Mouse (Mus musculus) midbrain, embryonic 15.5 days (tissue): ENCODE measurements around the gene Qrich1. TPM values are rescaled to one million over a fixed set of nuclear protein-coding genes. Genes with fewer than 3 reads are reported as not detected.

Experiments used
- ATAC-seq: fragments of 200-750 bp; cut with Nextera tagmentation; replicated peaks from 2 replicates; pipeline ENCODE4 v1.8.0; 2017; ENCODE audit warnings: moderate TSS enrichment
- H3K27ac ChIP-seq: fragments of 300-500 bp; sonication (generic); 2 replicates; pipeline ENCODE4 v1.5.1; 2015; ENCODE audit warnings: mild to moderate bottlenecking, inconsistent platforms
- H3K27me3 ChIP-seq: fragments of 300-500 bp; sonication (generic); replicated peaks from 2 replicates; pipeline ENCODE4 v1.6.1; 2015; ENCODE audit warnings: inconsistent platforms
- H3K36me3 ChIP-seq: fragments of 300-500 bp; sonication (generic); replicated peaks from 2 replicates; pipeline ENCODE4 v1.6.1; 2015; ENCODE audit warnings: inconsistent platforms
- H3K4me1 ChIP-seq: fragments of 300-500 bp; sonication (generic); 2 replicates; pipeline ENCODE4 v1.6.1; 2015; ENCODE audit warnings: inconsistent platforms
- H3K4me2 ChIP-seq: fragments of 300-500 bp; sonication (generic); 2 replicates; pipeline ENCODE4 v1.6.1; 2015; ENCODE audit warnings: inconsistent platforms, mild to moderate bottlenecking, moderate library complexity
- H3K4me3 ChIP-seq: fragments of 300-500 bp; sonication (generic); 2 replicates; pipeline ENCODE4 v1.5.1; 2015; ENCODE audit warnings: mild to moderate bottlenecking, inconsistent platforms
- H3K9ac ChIP-seq: fragments of 300-500 bp; sonication (generic); 2 replicates; pipeline ENCODE4 v1.6.1; 2015; ENCODE audit warnings: mild to moderate bottlenecking, inconsistent platforms
- H3K9me3 ChIP-seq: fragments of 300-500 bp; sonication (generic); 2 replicates; pipeline ENCODE4 v1.6.1; 2016; ENCODE audit warnings: inconsistent platforms
- WGBS: fragments of 180-500 bp; shearing (Covaris S2); methylation state at CpG from one replicate; pipeline ENCODE4 v1.1.7; 2015; ENCODE audit warnings: mixed read lengths; 5-methylcytosine and 5-hydroxymethylcytosine counted together
- polyA plus RNA-seq: library from polyadenylated mRNA; unstranded; fragments of >200 nt; fragmentation: Nextera tagmentation; extraction: Ambion mirVana; gene quantifications from 2 replicates; pipeline ENCODE4 v1.2.1, GENCODE M21; 2015

The Qrich1 gene
- polyA plus RNA-seq, result 132 and 133 TPM in 2 replicates

DNA sequence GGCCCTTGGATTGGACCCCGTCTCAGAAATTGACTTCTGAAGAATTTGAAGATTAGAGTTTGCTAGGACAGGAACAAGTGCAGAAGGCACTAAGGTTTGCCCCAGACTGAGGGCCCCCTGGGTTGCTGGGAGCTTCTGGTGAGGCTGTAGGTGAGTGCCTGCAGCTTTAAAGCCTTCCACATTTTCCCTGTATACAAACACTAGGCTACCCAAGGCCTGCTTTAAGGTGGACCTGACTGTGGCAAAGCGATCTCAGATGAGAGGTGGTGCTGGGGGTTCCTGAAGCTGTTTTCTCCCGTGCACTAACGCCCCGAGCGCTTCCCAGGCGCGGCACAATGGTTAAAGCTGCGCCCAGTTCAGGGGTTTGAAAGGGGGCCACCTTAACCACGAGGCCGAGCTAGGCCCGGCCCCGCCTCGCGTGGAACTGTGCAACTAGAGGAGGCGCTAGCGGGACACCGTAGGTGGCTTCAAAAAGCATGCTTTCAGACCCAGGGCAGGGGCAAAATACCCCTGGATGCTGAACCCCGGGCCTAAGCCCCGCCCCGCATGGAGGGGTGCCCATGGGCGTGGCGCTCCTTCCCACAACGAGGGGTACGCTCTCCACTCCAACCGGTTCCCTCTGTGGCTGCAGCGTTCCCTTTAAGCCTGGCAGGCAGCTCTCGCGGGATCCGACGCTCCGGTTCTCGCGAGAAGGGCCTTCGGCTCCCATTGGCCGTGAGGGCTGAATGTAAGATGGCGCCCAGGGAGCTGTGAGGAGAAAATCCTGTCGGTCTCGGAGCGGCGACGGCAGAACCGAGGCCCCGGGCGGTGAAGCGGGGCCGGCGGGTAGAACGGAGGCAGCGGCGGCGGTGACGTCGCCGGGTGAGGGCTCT is at the start of gene Qrich1:
TSS of gene Qrich1 (plus strand) at position 427 of the 872 bp plus-strand sequence.
- Histone ChIP-seq H3K36me3 (peaks cover 36% of the 10 kb centered on the region), H3K4me2 (peak within 1 kb of the TSS; percentile 74), H3K9me3 (no peaks in the 10 kb centered on the region), H3K27ac (peak within 1 kb of the TSS; percentile 100), H3K9ac (peak within 1 kb of the TSS; percentile 92), H3K4me3 (peak within 1 kb of the TSS; percentile 99), H3K27me3 (no peaks in the 10 kb centered on the region), H3K4me1 (peaks cover 28% of the 10 kb centered on the region)
- WGBS, result 1% methylated on average over 55 of the region's 55 CpGs
- ATAC-seq, result peak; percentile 98

DNA sequence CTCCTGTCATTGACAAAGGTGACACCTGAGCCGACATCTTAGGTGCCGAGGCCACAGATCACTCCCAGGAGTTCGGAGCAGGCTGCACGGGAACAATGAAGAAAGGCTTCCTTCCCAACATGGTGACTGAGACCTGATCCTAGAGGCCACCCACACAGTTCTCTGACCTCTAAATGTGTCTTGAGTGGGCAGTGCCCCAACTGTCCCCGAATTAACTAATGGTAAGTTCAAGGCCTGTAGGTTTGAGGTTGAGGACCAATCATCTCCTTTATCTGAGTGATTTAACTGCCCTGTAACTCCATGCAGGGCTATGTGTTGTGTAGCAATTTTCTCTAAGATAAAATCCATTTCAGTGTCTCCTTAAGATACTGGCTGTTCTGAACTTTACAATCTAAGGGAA is 47.2 kb upstream of the Qrich1 start:
- H3K9me3 ChIP-seq, result no peaks in the 10 kb centered on the region
- H3K27me3 ChIP-seq, result no peaks in the 10 kb centered on the region
- no peak for ATAC-seq
- H3K4me3 ChIP-seq, result no peak overlapping the region
- 88% methylated on average over 5 of the region's 5 CpGs for WGBS
- peaks cover 6% of the 10 kb centered on the region; the same call in 1 of the 2 replicates for H3K36me3 ChIP-seq
- H3K27ac ChIP-seq, result no peak overlapping the region
- H3K4me2 ChIP-seq, result no peak overlapping the region
- no peak overlapping the region for H3K9ac ChIP-seq
- no peaks in the 10 kb centered on the region for H3K4me1 ChIP-seq

DNA sequence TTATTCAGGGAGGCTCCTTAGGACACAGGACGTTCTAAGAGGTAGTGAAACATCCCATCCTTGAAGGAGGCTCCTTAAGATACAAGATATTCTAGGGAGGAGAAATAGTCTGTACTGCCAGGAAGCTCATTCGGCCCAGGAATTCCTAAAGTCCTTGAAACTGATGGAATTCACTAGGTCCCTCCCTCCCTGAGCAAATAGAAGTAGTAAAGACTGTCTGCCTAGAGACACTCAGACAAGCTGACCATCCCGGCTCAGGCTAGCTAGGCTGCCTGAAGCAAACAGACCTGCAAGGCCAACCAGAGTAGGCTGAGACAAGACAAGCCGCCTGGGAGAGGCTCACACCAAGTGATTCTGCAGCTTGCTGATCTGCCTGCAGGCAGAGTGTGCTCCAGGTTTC is 46.8 kb upstream of the Qrich1 start:
- Histone ChIP-seq H3K4me3 (no peak overlapping the region), H3K9me3 (no peaks in the 10 kb centered on the region), H3K27ac (no peak overlapping the region), H3K4me2 (no peak overlapping the region), H3K36me3 (peaks cover 6% of the 10 kb centered on the region; the same call in 1 of the 2 replicates), H3K9ac (no peak overlapping the region), H3K27me3 (no peaks in the 10 kb centered on the region), H3K4me1 (no peaks in the 10 kb centered on the region)
- ATAC-seq, result no peak
- WGBS, result 79% methylated on average over 4 of the region's 4 CpGs

DNA sequence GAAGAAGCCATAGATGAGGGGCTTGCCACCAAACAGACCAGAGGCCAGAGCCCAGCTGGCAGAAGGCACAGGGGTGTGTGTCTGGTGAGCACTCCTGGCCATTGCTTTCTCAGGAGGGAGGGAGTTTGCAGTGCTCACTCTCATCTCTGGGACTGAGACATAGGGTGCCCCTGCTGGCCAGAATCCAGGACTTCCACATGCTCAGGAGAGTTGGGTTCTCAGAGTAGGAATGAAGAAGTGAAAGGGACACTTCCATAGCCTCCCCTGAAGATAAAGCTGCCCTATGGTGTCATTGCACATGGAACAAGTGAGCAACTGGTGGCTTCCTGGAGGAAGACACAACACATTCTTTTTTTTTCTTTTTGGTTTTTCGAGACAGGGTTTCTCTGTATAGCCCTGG is 42.1 kb upstream of the Qrich1 start:
- Histone ChIP-seq H3K4me3 (no peak overlapping the region), H3K27me3 (no peaks in the 10 kb centered on the region), H3K9ac (no peak overlapping the region), H3K27ac (no peak overlapping the region), H3K36me3 (no peaks in the 10 kb centered on the region), H3K4me2 (no peak overlapping the region), H3K4me1 (peaks cover 11% of the 10 kb centered on the region), H3K9me3 (no peaks in the 10 kb centered on the region)
- no peak for ATAC-seq
- 67% methylated on average over 1 of the region's 1 CpGs for WGBS

DNA sequence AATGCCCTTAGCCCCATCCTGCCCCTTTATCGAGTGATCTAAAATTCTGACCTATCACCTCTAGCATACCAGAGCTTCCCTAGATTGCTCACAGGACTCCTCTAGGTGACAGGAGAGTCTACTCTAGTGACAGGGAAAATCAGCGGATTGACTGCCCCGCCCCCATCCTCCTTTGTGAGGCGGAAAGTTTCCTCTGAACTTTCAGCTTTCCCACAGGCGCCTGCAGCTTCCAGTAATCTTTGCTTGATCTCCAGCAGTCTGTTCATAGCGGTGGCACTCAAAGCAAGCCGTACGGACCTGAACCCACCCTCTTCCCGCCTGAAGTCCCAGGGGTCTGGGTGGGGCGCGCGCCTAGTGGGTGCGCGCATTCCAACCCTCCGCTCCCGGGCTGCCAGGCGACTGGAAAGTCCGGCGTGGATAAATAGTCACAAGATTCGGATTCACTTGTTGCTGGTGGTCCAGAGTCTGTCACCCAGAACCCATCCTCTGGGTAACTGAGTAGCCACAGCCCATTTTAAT is 37.9 kb upstream of the Qrich1 start:
- WGBS, result under 1% methylated on average over 20 of the region's 20 CpGs
- Histone ChIP-seq H3K27ac (0 out of 2 replicates have a peak overlapping the region, but pooled peaks have one; percentile 14), H3K4me2 (peak overlapping the region; percentile 54), H3K36me3 (no peaks in the 10 kb centered on the region), H3K4me3 (peak overlapping the region; percentile 35), H3K9me3 (no peaks in the 10 kb centered on the region), H3K27me3 (no peaks in the 10 kb centered on the region), H3K9ac (no peak overlapping the region; the same call in 1 of the 2 replicates), H3K4me1 (peaks cover 18% of the 10 kb centered on the region)
- ATAC-seq, result 0 out of 2 replicates have a peak, but pooled peaks have one; percentile 53

DNA sequence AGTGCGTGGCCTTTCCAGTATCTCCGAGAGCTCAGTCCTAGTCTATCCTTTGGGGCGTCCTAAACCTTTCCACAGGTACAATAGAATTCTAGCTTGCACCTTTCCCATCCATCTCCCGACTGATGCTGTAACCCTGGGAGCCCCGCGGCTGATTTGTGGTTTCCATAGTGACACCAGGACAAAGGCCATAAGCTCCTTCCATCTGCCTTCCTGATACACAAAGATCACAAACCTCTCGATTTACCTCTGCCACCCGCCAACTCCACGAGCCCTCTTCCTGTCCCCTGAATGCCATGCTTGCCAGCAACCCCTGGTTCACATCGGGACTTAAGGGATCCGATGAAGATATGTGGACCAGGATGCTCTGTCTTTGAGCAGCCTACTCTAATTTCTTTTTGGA is 37.4 kb upstream of the Qrich1 start:
- Histone ChIP-seq H3K36me3 (no peaks in the 10 kb centered on the region), H3K4me1 (peaks cover 18% of the 10 kb centered on the region), H3K27ac (no peak overlapping the region), H3K9me3 (no peaks in the 10 kb centered on the region), H3K9ac (no peak overlapping the region), H3K4me2 (peak overlapping the region; percentile 54), H3K4me3 (peak overlapping the region; percentile 35), H3K27me3 (no peaks in the 10 kb centered on the region)
- 0 out of 2 replicates have a peak, but pooled peaks have one; percentile 8 for ATAC-seq
- 18% methylated on average over 11 of the region's 11 CpGs for WGBS

DNA sequence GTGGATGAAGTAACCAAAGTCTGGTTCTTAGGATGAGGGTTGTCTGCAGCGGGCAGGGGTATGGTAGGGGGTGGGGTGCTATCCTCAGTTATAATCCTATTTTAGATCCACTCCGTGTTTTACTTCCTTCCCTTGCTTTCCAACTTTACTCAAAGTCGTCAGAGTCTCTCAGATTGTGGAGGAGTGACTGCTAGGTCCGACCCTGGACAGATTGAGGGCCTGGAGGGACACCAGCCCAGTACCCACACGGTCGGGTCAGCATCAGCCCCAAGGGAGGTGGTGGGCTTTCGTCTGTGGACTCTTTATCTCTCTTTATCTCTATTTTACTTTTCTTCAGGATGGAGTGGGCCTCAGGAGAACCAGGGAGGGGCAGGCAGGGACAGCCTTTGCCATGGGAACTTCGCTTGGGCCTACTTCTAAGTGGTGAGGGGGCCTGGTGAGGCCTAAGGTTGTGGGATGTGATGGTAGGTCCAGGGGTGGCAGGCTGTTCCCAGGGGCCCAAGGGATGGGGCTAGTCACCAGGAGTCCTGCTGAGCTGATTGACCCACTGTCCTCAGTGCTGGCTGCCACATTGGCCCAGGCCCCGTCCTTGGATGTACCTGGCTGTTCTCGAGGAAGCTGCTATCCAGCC is 36.8 kb upstream of the Qrich1 start, which contains the start of gene Lamb2:
TSS of gene Lamb2 (plus strand) at position 16 of the 631 bp plus-strand sequence.
- 0 out of 2 replicates have a peak within 1 kb of the TSS, but pooled peaks have one; percentile 45 for H3K27ac ChIP-seq

DNA sequence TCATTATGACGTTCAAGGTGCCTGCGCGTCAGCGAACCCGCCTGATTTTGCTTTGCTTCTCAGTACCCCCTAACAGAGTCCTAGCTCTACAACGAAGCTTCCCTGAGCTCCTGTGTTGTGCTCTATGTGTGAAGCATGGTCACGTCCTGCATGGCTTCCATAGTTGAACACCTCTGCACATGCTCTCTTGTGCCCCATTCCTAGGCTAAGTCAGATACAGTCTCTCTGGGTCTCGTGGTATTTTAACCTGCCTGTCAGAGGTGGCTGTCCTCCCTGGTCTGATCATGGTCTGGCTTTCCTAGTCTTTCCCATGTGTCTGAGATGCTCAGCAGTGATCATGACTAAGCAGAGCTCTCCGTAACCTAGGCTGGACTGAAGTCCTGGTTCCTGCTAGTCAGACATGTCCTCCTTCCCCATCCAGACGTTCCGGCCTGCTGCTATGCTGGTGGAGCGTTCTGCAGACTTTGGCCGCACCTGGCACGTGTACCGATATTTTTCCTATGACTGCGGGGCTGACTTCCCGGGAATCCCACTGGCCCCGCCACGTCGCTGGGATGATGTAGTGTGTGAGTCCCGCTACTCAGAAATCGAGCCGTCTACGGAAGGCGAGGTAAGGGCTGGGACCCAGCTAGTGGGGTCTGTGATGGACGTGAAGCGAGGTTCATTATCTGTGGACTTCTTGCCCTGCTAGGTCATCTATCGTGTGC is 35.6 kb upstream of the Qrich1 start:
- H3K4me1 ChIP-seq, result peaks cover 18% of the 10 kb centered on the region
- ATAC-seq, result no peak
- no peak overlapping the region for H3K27ac ChIP-seq
- H3K36me3 ChIP-seq, result no peaks in the 10 kb centered on the region
- H3K4me2 ChIP-seq, result 0 out of 2 replicates have a peak overlapping the region, but pooled peaks have one; percentile 54
- H3K9ac ChIP-seq, result no peak overlapping the region
- H3K9me3 ChIP-seq, result no peaks in the 10 kb centered on the region
- no peaks in the 10 kb centered on the region for H3K27me3 ChIP-seq
- 92% methylated on average over 28 of the region's 28 CpGs for WGBS
- no peak overlapping the region for H3K4me3 ChIP-seq

More for the DNA sequence above, 36.8 kb upstream of the Qrich1 start, which contains the start of gene Lamb2:
- Histone ChIP-seq H3K4me2 (peak within 1 kb of the TSS; percentile 54), H3K4me3 (peak within 1 kb of the TSS; percentile 35), H3K4me1 (peaks cover 18% of the 10 kb centered on the region), H3K9me3 (no peaks in the 10 kb centered on the region), H3K27me3 (no peaks in the 10 kb centered on the region), H3K36me3 (no peaks in the 10 kb centered on the region), H3K9ac (peak within 1 kb of the TSS; percentile 8)
- WGBS, result 8% methylated on average over 10 of the region's 10 CpGs
- peak; percentile 60; the same call in 1 of the 2 replicates for ATAC-seq

DNA sequence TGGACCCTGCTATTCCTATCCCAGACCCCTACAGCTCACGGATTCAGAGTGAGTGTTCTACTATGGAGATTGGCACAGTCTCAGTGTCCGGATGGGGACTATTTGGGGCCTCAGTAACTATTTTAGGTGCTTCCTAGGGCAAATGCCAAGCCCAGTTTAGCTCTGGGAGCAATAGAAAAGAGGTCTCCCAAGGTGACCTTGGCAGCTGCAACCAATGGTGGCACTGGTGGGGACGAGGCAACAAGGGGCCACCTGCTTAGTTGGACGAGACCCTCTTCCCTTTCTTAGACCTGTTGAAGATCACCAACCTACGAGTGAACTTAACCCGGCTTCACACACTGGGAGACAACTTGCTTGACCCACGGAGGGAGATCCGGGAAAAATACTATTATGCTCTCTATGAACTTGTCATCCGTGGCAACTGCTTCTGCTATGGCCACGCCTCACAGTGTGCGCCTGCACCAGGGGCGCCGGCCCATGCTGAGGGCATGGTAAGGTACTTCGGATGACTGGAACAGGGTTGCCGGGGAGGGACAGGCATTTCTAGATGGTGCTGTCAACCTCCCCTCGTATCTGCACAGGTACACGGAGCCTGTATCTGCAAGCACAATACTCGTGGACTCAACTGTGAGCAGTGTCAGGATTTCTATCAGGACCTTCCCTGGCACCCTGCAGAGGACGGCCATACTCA is 34.9 kb upstream of the Qrich1 start:
- 90% methylated on average over 19 of the region's 19 CpGs for WGBS
- H3K4me3 ChIP-seq, result no peak overlapping the region
- H3K9me3 ChIP-seq, result no peaks in the 10 kb centered on the region
- H3K9ac ChIP-seq, result no peak overlapping the region
- H3K36me3 ChIP-seq, result no peaks in the 10 kb centered on the region
- H3K27ac ChIP-seq, result no peak overlapping the region
- peaks cover 18% of the 10 kb centered on the region for H3K4me1 ChIP-seq
- H3K27me3 ChIP-seq, result no peaks in the 10 kb centered on the region
- H3K4me2 ChIP-seq, result no peak overlapping the region
- ATAC-seq, result no peak

DNA sequence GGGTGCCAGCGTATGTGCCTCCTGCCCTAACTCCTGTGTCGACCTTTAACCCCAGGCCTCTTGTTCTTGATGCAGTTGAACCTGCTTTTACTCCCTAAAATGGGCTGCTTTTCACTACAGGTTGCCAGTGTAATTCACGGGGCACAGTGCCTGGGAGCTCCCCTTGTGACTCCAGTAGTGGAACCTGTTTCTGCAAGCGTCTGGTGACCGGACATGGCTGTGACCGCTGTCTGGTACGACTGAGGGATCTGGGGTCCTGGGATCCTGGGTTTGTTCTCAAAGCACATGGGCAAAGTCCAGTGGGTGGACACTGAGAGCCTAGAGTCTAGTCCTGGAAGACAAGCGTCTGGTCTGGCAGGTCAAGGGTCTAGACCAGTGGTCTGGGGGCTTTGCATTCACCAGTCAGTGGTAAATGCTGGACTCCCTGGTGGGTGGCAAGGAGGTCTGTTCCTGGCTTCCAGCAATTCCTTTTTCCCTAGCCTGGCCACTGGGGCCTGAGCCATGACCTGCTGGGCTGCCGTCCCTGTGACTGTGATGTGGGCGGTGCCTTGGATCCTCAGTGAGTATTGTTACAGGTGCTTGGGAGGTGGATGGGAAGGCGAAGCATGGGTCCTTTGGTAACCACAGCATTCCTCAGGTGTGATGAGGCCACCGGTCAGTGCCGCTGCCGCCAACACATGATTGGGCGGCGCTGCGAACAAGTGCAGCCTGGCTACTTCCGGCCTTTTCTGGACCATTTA is 33.4 kb upstream of the Qrich1 start:
- Histone ChIP-seq H3K27me3 (no peaks in the 10 kb centered on the region), H3K27ac (no peak overlapping the region), H3K9ac (no peak overlapping the region), H3K4me3 (no peak overlapping the region), H3K9me3 (no peaks in the 10 kb centered on the region), H3K4me1 (peaks cover 18% of the 10 kb centered on the region), H3K4me2 (no peak overlapping the region), H3K36me3 (no peaks in the 10 kb centered on the region)
- no peak for ATAC-seq
- 91% methylated on average over 18 of the region's 18 CpGs for WGBS

DNA sequence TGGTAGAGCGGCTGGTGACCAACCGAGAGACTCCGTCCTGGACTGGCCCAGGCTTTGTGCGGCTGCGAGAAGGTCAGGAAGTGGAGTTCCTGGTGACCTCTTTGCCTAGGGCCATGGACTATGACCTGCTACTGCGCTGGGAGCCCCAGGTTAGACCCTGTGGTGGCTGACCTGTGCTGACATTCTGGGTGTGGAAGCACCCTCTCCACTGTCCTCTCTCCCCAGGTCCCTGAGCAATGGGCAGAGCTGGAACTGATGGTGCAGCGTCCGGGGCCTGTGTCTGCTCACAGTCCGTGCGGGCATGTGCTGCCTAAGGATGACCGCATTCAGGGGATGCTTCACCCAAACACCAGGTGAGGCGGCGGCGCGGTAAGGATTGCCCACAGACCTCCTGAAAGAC is 32.6 kb upstream of the Qrich1 start:
- Histone ChIP-seq H3K9ac (no peak overlapping the region), H3K27me3 (no peaks in the 10 kb centered on the region), H3K4me1 (peaks cover 12% of the 10 kb centered on the region), H3K36me3 (no peaks in the 10 kb centered on the region), H3K4me2 (no peak overlapping the region), H3K4me3 (no peak overlapping the region), H3K9me3 (no peaks in the 10 kb centered on the region), H3K27ac (no peak overlapping the region)
- no peak for ATAC-seq
- WGBS, result 95% methylated on average over 15 of the region's 15 CpGs
